Mouse (Mus musculus) heart, postnatal 0 days (tissue): Measurements from ENCODE around the gene Rbfox2.

Source experiments
- CTCF ChIP-seq: IDR thresholded peaks from 2 replicates; pipeline ENCODE4 v1.5.1; 2016; ENCODE audit warnings: antibody characterized with exemption, control low read depth, low read depth
- EP300 ChIP-seq: IDR thresholded peaks from 2 replicates; pipeline ENCODE4 v1.6.1; 2016; ENCODE audit warnings: antibody characterized with exemption, low read depth

GRCm38 (mm10) chr15:77307767-77308495 lies 1.1 kb upstream of the Rbfox2 start:
- TF ChIP-seq CTCF, result no peak
- TF ChIP-seq EP300, result no peak
